14 mouse cellular contexts compared by ENCODE assay signal in the genomic region with DNA sequence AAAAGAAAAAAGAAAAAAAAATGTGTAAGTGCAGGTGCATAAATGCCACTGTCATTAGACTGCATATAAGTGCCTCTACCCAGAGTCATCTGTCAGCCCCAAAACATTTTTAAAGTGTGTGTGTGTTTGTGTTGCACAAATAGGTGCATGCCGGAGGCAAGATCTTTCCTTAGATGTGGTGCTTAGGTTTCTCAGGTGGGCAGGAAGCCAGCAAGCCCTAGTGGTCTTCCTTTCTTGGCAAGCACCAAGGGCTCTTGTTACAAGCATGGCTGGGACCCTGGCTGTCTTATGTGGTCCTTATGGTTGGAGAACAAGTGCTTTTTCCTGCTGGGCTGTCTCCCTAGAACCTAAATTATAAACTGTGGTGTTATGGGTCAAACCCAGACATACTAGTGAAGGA. TPM values are rescaled to one million over a fixed set of nuclear protein-coding genes. Genes with fewer than 3 reads are reported as not detected.
"Had no signal": no experiment of that assay in that cellular context is flagged by ENCODE, and none has a peak within 500 bp of the region (broad histone marks: within the 10 kb centered on the region; RNA-seq: fewer than 3 reads in every experiment).

No protein-coding gene starts in this region.

- H3K9me3 ChIP-seq: limb, embryonic 13.5 days; liver, embryonic 15.5 days; midbrain, embryonic 13.5 days had no signal

- H3K4me3 ChIP-seq: left cerebral cortex, adult 2 months; limb, embryonic 13.5 days; liver, embryonic 15.5 days; midbrain, embryonic 13.5 days had no signal

- H3K27ac ChIP-seq: left cerebral cortex, adult 2 months; limb, embryonic 13.5 days; liver, embryonic 15.5 days; midbrain, embryonic 13.5 days; stomach, postnatal 0 days had no signal

- DNase-seq: kidney, adult 8-10 months; kidney, postnatal 25 days; lung, adult 2 months; lung, postnatal 36 days; right cerebral cortex, postnatal 14 days had no signal

- H3K36me3 ChIP-seq: limb, embryonic 13.5 days; liver, embryonic 15.5 days; midbrain, embryonic 13.5 days had no signal

- ATAC-seq: intestine, postnatal 0 days; lung, postnatal 0 days; midbrain, embryonic 13.5 days had no signal

- H3K4me2 ChIP-seq: limb, embryonic 13.5 days; liver, embryonic 11.5 days; liver, embryonic 15.5 days; midbrain, embryonic 13.5 days had no signal

- H3K27me3 ChIP-seq: limb, embryonic 13.5 days; liver, embryonic 15.5 days; midbrain, embryonic 13.5 days had no signal

- H3K9ac ChIP-seq: limb, embryonic 13.5 days; liver, embryonic 15.5 days; midbrain, embryonic 13.5 days had no signal

RNA-seq across cellular contexts. Expression of a gene that starts 24.8 kb away (rescaled TPM):
- polyA plus RNA-seq: small intestine, adult 2 months had no signal
